Mouse (Mus musculus) small intestine, adult 2 months (tissue): Measurements from ENCODE around the gene Upk1a.

Source experiments
- CTCF ChIP-seq: fragments of 200-500 bp; IDR thresholded peaks from 2 replicates; pipeline ENCODE4 v1.5.1; 2012; ENCODE audit warnings: low read depth, mild to moderate bottlenecking, control low read depth, inconsistent platforms, low read length, moderate library complexity, mixed read lengths; ENCODE audit not compliant: insufficient replicate concordance, insufficient read length; ENCODE audit errors: extremely low read depth
- POLR2A ChIP-seq: fragments of 200-500 bp; IDR thresholded peaks from 2 replicates; pipeline ENCODE4 v1.6.1; 2012; ENCODE audit warnings: low read depth, mild to moderate bottlenecking, control low read depth, inconsistent platforms, low read length, moderate library complexity

DNA sequence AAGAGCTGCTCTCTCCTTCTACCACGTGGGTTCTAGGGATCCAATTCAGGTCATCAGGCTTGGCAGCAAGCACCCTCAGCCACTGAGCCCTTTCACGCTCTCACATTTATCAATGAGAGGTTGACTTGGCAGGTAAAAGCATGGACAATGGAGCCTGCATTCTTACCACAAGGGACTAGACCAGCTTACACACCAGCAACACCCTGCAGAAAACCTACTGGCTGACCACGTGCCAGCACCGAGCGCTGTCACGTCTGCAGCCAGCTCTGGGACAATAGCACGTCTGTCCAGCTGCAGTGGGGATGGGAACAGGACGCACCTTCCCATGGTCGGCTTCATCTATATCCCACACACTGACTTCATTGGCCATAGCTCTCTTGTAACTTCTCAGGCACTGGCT is 6.0 kb upstream of the Upk1a start:
- no peak for TF ChIP-seq POLR2A
- no peak for TF ChIP-seq CTCF
